Mouse (Mus musculus): ENCODE data around the gene Trrap. TPM values are rescaled to one million over a fixed set of nuclear protein-coding genes. Genes with fewer than 3 reads are reported as not detected.
"Not testable (repeated sequence)": the region's sequence is repeated elsewhere in the genome, so short reads cannot be mapped to it uniquely, and the experiment has no call there.

Gene Trrap
- polyA plus RNA-seq (2014; fragmentation: Nextera tagmentation; extraction: Ambion mirVana), result 95.0 and 101 TPM in 2 replicates

- Histone ChIP-seq H3K4me2 (replicated peaks; ENCODE audit: low read depth, low read length) (peak within 1 kb of the TSS; percentile 25), H3K36me3 (ENCODE audit: control insufficient read depth, insufficient read depth, low read length) (peaks cover 16% of the 10 kb centered on the region), H3K9ac (replicated peaks; ENCODE audit: low read depth, low read length) (peak within 1 kb of the TSS; percentile 84), H3K27ac (ENCODE audit: low read length) (peak within 1 kb of the TSS; percentile 94), H3K4me3 (ENCODE audit: low read depth, low read length) (peak within 1 kb of the TSS; percentile 74)
- not testable (repeated sequence) for H3K4me1 ChIP-seq (ENCODE audit: control insufficient read depth, insufficient read depth, low read length); H3K9me3 ChIP-seq (ENCODE audit: control insufficient read depth, low read depth, low read length); H3K27me3 ChIP-seq (ENCODE audit: control insufficient read depth, insufficient read depth, low read length)
- 0 out of 2 replicates have a peak, but pooled peaks have one; percentile 1 for ATAC-seq (ENCODE audit: insufficient number of reproducible peaks, insufficient read depth, low FRiP score, low read depth)
- 77% methylated on average over 14 of the region's 15 CpGs for WGBS
These were observed at the start of gene Trrap for GRCm38 (mm10) chr5:144767106-144767798. Trrap (plus strand) TSS chr5:144767732.

- Histone ChIP-seq H3K36me3 (ENCODE audit: control insufficient read depth, insufficient read depth, low read length) (no peaks in the 10 kb centered on the region), H3K4me3 (ENCODE audit: low read depth, low read length) (no peak overlapping the region), H3K9me3 (ENCODE audit: control insufficient read depth, low read depth, low read length) (no peaks in the 10 kb centered on the region), H3K4me1 (ENCODE audit: control insufficient read depth, insufficient read depth, low read length) (no peaks in the 10 kb centered on the region), H3K4me2 (replicated peaks; ENCODE audit: low read depth, low read length) (no peak overlapping the region), H3K27me3 (ENCODE audit: control insufficient read depth, insufficient read depth, low read length) (no peaks in the 10 kb centered on the region), H3K27ac (ENCODE audit: low read length) (no peak overlapping the region), H3K9ac (replicated peaks; ENCODE audit: low read depth, low read length) (no peak overlapping the region)
- WGBS, result 42% methylated on average over 6 of the region's 6 CpGs
- ATAC-seq (ENCODE audit: insufficient number of reproducible peaks, insufficient read depth, low FRiP score, low read depth), result no peak
These were observed 47.8 kb upstream of the Trrap start for GRCm38 (mm10) chr5:144719781-144720180.

- WGBS, result 76% methylated on average over 4 of the region's 4 CpGs
These were observed 47.3 kb upstream of the Trrap start for GRCm38 (mm10) chr5:144720281-144720680.

GRCm38 (mm10) chr5:144724926-144725325, 42.6 kb upstream of the Trrap start:
- Histone ChIP-seq H3K4me2 (replicated peaks; ENCODE audit: low read depth, low read length) (no peak overlapping the region), H3K9me3 (ENCODE audit: control insufficient read depth, low read depth, low read length) (no peaks in the 10 kb centered on the region), H3K27ac (ENCODE audit: low read length) (no peak overlapping the region), H3K9ac (replicated peaks; ENCODE audit: low read depth, low read length) (no peak overlapping the region), H3K4me3 (ENCODE audit: low read depth, low read length) (no peak overlapping the region), H3K27me3 (ENCODE audit: control insufficient read depth, insufficient read depth, low read length) (no peaks in the 10 kb centered on the region), H3K4me1 (ENCODE audit: control insufficient read depth, insufficient read depth, low read length) (no peaks in the 10 kb centered on the region), H3K36me3 (ENCODE audit: control insufficient read depth, insufficient read depth, low read length) (no peaks in the 10 kb centered on the region)
- ATAC-seq (ENCODE audit: insufficient number of reproducible peaks, insufficient read depth, low FRiP score, low read depth), result no peak
- 49% methylated on average over 2 of the region's 2 CpGs for WGBS

More at GRCm38 (mm10) chr5:144720281-144720680, 47.3 kb upstream of the Trrap start:
- H3K4me3 ChIP-seq (ENCODE audit: low read depth, low read length), result no peak overlapping the region
- no peak overlapping the region for H3K9ac ChIP-seq (replicated peaks; ENCODE audit: low read depth, low read length)
- no peaks in the 10 kb centered on the region for H3K4me1 ChIP-seq (ENCODE audit: control insufficient read depth, insufficient read depth, low read length)
- H3K27ac ChIP-seq (ENCODE audit: low read length), result no peak overlapping the region
- H3K9me3 ChIP-seq (ENCODE audit: control insufficient read depth, low read depth, low read length), result no peaks in the 10 kb centered on the region
- no peak for ATAC-seq (ENCODE audit: insufficient number of reproducible peaks, insufficient read depth, low FRiP score, low read depth)
- no peaks in the 10 kb centered on the region for H3K36me3 ChIP-seq (ENCODE audit: control insufficient read depth, insufficient read depth, low read length)
- H3K27me3 ChIP-seq (ENCODE audit: control insufficient read depth, insufficient read depth, low read length), result no peaks in the 10 kb centered on the region
- H3K4me2 ChIP-seq (replicated peaks; ENCODE audit: low read depth, low read length), result no peak overlapping the region

- ATAC-seq (ENCODE audit: insufficient number of reproducible peaks, insufficient read depth, low FRiP score, low read depth), result no peak
- H3K4me3 ChIP-seq (ENCODE audit: low read depth, low read length), result no peak overlapping the region
- H3K27me3 ChIP-seq (ENCODE audit: control insufficient read depth, insufficient read depth, low read length), result no peaks in the 10 kb centered on the region
- H3K9ac ChIP-seq (replicated peaks; ENCODE audit: low read depth, low read length), result no peak overlapping the region
- no peaks in the 10 kb centered on the region for H3K4me1 ChIP-seq (ENCODE audit: control insufficient read depth, insufficient read depth, low read length)
- WGBS, result 80% methylated on average over 3 of the region's 3 CpGs
- no peaks in the 10 kb centered on the region for H3K36me3 ChIP-seq (ENCODE audit: control insufficient read depth, insufficient read depth, low read length)
- no peak overlapping the region for H3K27ac ChIP-seq (ENCODE audit: low read length)
- no peak overlapping the region for H3K4me2 ChIP-seq (replicated peaks; ENCODE audit: low read depth, low read length)
- no peaks in the 10 kb centered on the region for H3K9me3 ChIP-seq (ENCODE audit: control insufficient read depth, low read depth, low read length)
These were observed 42.0 kb upstream of the Trrap start for GRCm38 (mm10) chr5:144725554-144725953.

- H3K9ac ChIP-seq (replicated peaks; ENCODE audit: low read depth, low read length), result no peak overlapping the region
- H3K4me3 ChIP-seq (ENCODE audit: low read depth, low read length), result no peak overlapping the region
- no peaks in the 10 kb centered on the region for H3K9me3 ChIP-seq (ENCODE audit: control insufficient read depth, low read depth, low read length)
- ATAC-seq (ENCODE audit: insufficient number of reproducible peaks, insufficient read depth, low FRiP score, low read depth), result no peak
- no peaks in the 10 kb centered on the region for H3K4me1 ChIP-seq (ENCODE audit: control insufficient read depth, insufficient read depth, low read length)
- H3K4me2 ChIP-seq (replicated peaks; ENCODE audit: low read depth, low read length), result no peak overlapping the region
- no peak overlapping the region for H3K27ac ChIP-seq (ENCODE audit: low read length)
- WGBS, result 9% methylated on average over 9 of the region's 9 CpGs
- no peaks in the 10 kb centered on the region for H3K36me3 ChIP-seq (ENCODE audit: control insufficient read depth, insufficient read depth, low read length)
- no peaks in the 10 kb centered on the region for H3K27me3 ChIP-seq (ENCODE audit: control insufficient read depth, insufficient read depth, low read length)
These were observed 40.4 kb upstream of the Trrap start for GRCm38 (mm10) chr5:144727119-144727518.

DNA sequence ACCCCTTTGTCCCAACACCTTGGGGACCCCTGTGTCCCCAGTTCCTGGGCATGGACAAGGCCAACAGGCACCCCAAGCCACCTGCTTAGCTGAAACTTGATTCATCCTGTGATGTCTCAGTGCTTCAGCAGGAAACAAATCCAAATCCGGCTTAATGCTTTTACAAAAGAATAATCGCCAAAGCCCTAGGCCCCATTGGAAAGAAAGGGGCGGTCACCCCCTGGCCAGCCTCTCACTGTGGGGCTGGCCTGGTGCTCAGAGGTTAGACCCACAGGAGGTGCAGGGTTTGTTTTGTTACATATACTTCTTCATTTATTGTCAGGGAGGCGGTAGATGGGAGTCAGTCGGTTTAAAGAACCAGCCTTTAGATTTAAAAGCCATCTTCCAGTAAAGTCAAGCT, 39.3 kb upstream of the Trrap start:
- no peak overlapping the region for H3K4me3 ChIP-seq (ENCODE audit: low read depth, low read length)
- H3K27ac ChIP-seq (ENCODE audit: low read length), result no peak overlapping the region
- H3K4me2 ChIP-seq (replicated peaks; ENCODE audit: low read depth, low read length), result no peak overlapping the region
- H3K9ac ChIP-seq (replicated peaks; ENCODE audit: low read depth, low read length), result no peak overlapping the region
- no peaks in the 10 kb centered on the region for H3K9me3 ChIP-seq (ENCODE audit: control insufficient read depth, low read depth, low read length)
- no peak for ATAC-seq (ENCODE audit: insufficient number of reproducible peaks, insufficient read depth, low FRiP score, low read depth)
- 41% methylated on average over 5 of the region's 5 CpGs for WGBS
- no peaks in the 10 kb centered on the region for H3K36me3 ChIP-seq (ENCODE audit: control insufficient read depth, insufficient read depth, low read length)
- H3K27me3 ChIP-seq (ENCODE audit: control insufficient read depth, insufficient read depth, low read length), result no peaks in the 10 kb centered on the region
- H3K4me1 ChIP-seq (ENCODE audit: control insufficient read depth, insufficient read depth, low read length), result no peaks in the 10 kb centered on the region

DNA sequence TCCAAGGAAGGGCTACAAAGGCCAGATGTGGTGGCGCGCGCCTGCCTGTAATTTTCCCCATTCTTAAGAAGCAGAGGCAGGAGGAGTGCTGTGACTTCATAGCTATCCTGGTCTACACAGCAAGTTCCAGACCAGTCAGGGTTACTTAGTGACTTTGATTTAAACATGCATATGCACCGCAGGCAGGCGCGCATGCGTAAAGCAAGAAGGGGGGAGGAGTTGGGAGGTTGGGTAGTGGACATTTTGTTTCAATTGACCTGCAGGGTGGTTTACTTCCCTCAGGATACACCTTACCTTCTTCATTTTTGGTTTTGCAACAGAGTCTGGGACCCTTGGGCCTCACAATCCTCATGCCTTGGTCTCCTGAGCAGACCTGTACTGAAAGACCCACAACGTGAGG, 38.3 kb upstream of the Trrap start:
- Histone ChIP-seq H3K4me1 (ENCODE audit: control insufficient read depth, insufficient read depth, low read length) (no peaks in the 10 kb centered on the region), H3K4me3 (ENCODE audit: low read depth, low read length) (no peak overlapping the region), H3K9me3 (ENCODE audit: control insufficient read depth, low read depth, low read length) (no peaks in the 10 kb centered on the region), H3K4me2 (replicated peaks; ENCODE audit: low read depth, low read length) (no peak overlapping the region), H3K9ac (replicated peaks; ENCODE audit: low read depth, low read length) (no peak overlapping the region), H3K36me3 (ENCODE audit: control insufficient read depth, insufficient read depth, low read length) (no peaks in the 10 kb centered on the region), H3K27ac (ENCODE audit: low read length) (no peak overlapping the region), H3K27me3 (ENCODE audit: control insufficient read depth, insufficient read depth, low read length) (no peaks in the 10 kb centered on the region)
- no peak for ATAC-seq (ENCODE audit: insufficient number of reproducible peaks, insufficient read depth, low FRiP score, low read depth)
- WGBS, result 77% methylated on average over 8 of the region's 8 CpGs

- WGBS, result 33% methylated on average over 4 of the region's 4 CpGs
- Histone ChIP-seq H3K4me3 (ENCODE audit: low read depth, low read length) (no peak overlapping the region), H3K9me3 (ENCODE audit: control insufficient read depth, low read depth, low read length) (no peaks in the 10 kb centered on the region), H3K36me3 (ENCODE audit: control insufficient read depth, insufficient read depth, low read length) (no peaks in the 10 kb centered on the region), H3K4me2 (replicated peaks; ENCODE audit: low read depth, low read length) (no peak overlapping the region), H3K9ac (replicated peaks; ENCODE audit: low read depth, low read length) (no peak overlapping the region), H3K27me3 (ENCODE audit: control insufficient read depth, insufficient read depth, low read length) (no peaks in the 10 kb centered on the region), H3K27ac (ENCODE audit: low read length) (no peak overlapping the region), H3K4me1 (ENCODE audit: control insufficient read depth, insufficient read depth, low read length) (no peaks in the 10 kb centered on the region)
- no peak for ATAC-seq (ENCODE audit: insufficient number of reproducible peaks, insufficient read depth, low FRiP score, low read depth)
These were observed 33.6 kb upstream of the Trrap start for GRCm38 (mm10) chr5:144733953-144734352.

Data from stomach, embryonic 14.5 days (tissue).